Mouse (Mus musculus) heart, embryonic 11.5 days (tissue): Measurements from ENCODE around the gene 1110051M20Rik. TPM values are rescaled to one million over a fixed set of nuclear protein-coding genes. Genes with fewer than 3 reads are reported as not detected.

ENCODE experiments used
- ATAC-seq: fragments of 200-750 bp; cut with Nextera tagmentation; replicated peaks from 2 replicates; pipeline ENCODE4 v1.8.0; 2017; ENCODE audit warnings: moderate library complexity; ENCODE audit not compliant: insufficient number of reproducible peaks, low FRiP score, low TSS enrichment
- H3K27ac ChIP-seq: fragments of 300-500 bp; sonication (generic); 2 replicates; pipeline ENCODE4 v1.5.1; 2014; ENCODE audit warnings: mild to moderate bottlenecking, low read depth, low read length
- H3K27me3 ChIP-seq: fragments of 300-500 bp; sonication (generic); 2 replicates; pipeline ENCODE4 v1.6.1; 2014; ENCODE audit warnings: mild to moderate bottlenecking, low read length, mixed read lengths; ENCODE audit not compliant: control insufficient read depth, insufficient read depth
- H3K36me3 ChIP-seq: fragments of 300-500 bp; sonication (generic); 2 replicates; pipeline ENCODE4 v1.6.1; 2014; ENCODE audit warnings: mild to moderate bottlenecking, low read length, moderate library complexity, mixed read lengths; ENCODE audit not compliant: control insufficient read depth, insufficient read depth
- H3K4me1 ChIP-seq: fragments of 300-500 bp; sonication (generic); 2 replicates; pipeline ENCODE4 v1.6.1; 2014; ENCODE audit warnings: low read length; ENCODE audit not compliant: control insufficient read depth, insufficient read depth
- H3K4me2 ChIP-seq: fragments of 300-500 bp; sonication (generic); 2 replicates; pipeline ENCODE4 v1.6.1; 2014; ENCODE audit warnings: mild to moderate bottlenecking, moderate library complexity
- H3K4me3 ChIP-seq: fragments of 300-500 bp; sonication (generic); 2 replicates; pipeline ENCODE4 v1.5.1; 2014; ENCODE audit warnings: low read depth, low read length
- H3K9ac ChIP-seq: fragments of 300-500 bp; sonication (generic); 2 replicates; pipeline ENCODE4 v1.6.1; 2014; ENCODE audit warnings: mild to moderate bottlenecking, low read depth, low read length, moderate library complexity
- H3K9me3 ChIP-seq: fragments of 300-500 bp; sonication (generic); replicated peaks from 2 replicates; pipeline ENCODE4 v1.6.1; 2016; ENCODE audit warnings: low read length; ENCODE audit not compliant: control insufficient read depth
- WGBS: fragments of 180-500 bp; shearing (Covaris S2); extraction: QIAGEN DNeasy Blood & Tissue Kit; methylation state at CpG from one replicate; pipeline ENCODE4 v1.1.7; 2014; ENCODE audit not compliant: insufficient replicate concordance; 5-methylcytosine and 5-hydroxymethylcytosine counted together
- polyA plus RNA-seq: library from polyadenylated mRNA; unstranded; fragments of >200 nt; fragmentation: Nextera tagmentation; extraction: Ambion mirVana; gene quantifications from 2 replicates; pipeline ENCODE4 v1.2.1, GENCODE M21; 2014

Gene 1110051M20Rik
- polyA plus RNA-seq, 1 experiment from 2014 or later: 43.9 TPM

GRCm38 (mm10) chr2:91285885-91286505 lies 158.5 kb downstream of the 1110051M20Rik start:
- Histone ChIP-seq H3K27ac (no peak overlapping the region), H3K9ac (no peak overlapping the region), H3K4me1 (peaks cover 31% of the 10 kb centered on the region), H3K4me3 (no peak overlapping the region), H3K36me3 (no peaks in the 10 kb centered on the region), H3K27me3 (no peaks in the 10 kb centered on the region), H3K9me3 (no peaks in the 10 kb centered on the region), H3K4me2 (no peak overlapping the region)
- no peak for ATAC-seq
- WGBS: 13% methylated on average over 7 of the region's 7 CpGs

GRCm38 (mm10) chr2:91284375-91285199 lies 159.9 kb downstream of the 1110051M20Rik start:
- Histone ChIP-seq H3K4me3 (no peak overlapping the region), H3K36me3 (no peaks in the 10 kb centered on the region), H3K4me2 (no peak overlapping the region), H3K27ac (no peak overlapping the region), H3K9ac (no peak overlapping the region), H3K9me3 (no peaks in the 10 kb centered on the region), H3K4me1 (peaks cover 31% of the 10 kb centered on the region), H3K27me3 (no peaks in the 10 kb centered on the region)
- ATAC-seq: no peak
- 56% methylated on average over 13 of the region's 13 CpGs for WGBS

GRCm38 (mm10) chr2:91283972-91284371 lies 160.5 kb downstream of the 1110051M20Rik start:
- H3K9ac ChIP-seq: no peak overlapping the region
- peaks cover 31% of the 10 kb centered on the region for H3K4me1 ChIP-seq
- no peak overlapping the region for H3K4me3 ChIP-seq
- no peak overlapping the region for H3K27ac ChIP-seq
- no peak overlapping the region for H3K4me2 ChIP-seq
- no peaks in the 10 kb centered on the region for H3K9me3 ChIP-seq
- 64% methylated on average over 3 of the region's 3 CpGs for WGBS
- ATAC-seq: no peak
- H3K27me3 ChIP-seq: no peaks in the 10 kb centered on the region
- no peaks in the 10 kb centered on the region for H3K36me3 ChIP-seq

- WGBS: 35% methylated on average over 5 of the region's 5 CpGs
- no peaks in the 10 kb centered on the region for H3K27me3 ChIP-seq
- H3K27ac ChIP-seq: no peak overlapping the region
- H3K4me1 ChIP-seq: peaks cover 25% of the 10 kb centered on the region
- no peak for ATAC-seq
- 0 out of 2 replicates have a peak, but pooled peaks cover 3% of the 10 kb centered on the region for H3K36me3 ChIP-seq
- H3K4me3 ChIP-seq: no peak overlapping the region
- H3K9me3 ChIP-seq: no peaks in the 10 kb centered on the region
- no peak overlapping the region for H3K4me2 ChIP-seq
- no peak overlapping the region for H3K9ac ChIP-seq
Observed at GRCm38 (mm10) chr2:91281366-91281765, 163.1 kb downstream of the 1110051M20Rik start.

GRCm38 (mm10) chr2:91279372-91279755 lies 165.1 kb downstream of the 1110051M20Rik start:
- H3K4me1 ChIP-seq: peaks cover 20% of the 10 kb centered on the region
- H3K4me2 ChIP-seq: no peak overlapping the region
- H3K27me3 ChIP-seq: no peaks in the 10 kb centered on the region
- no peaks in the 10 kb centered on the region for H3K9me3 ChIP-seq
- peaks cover 14% of the 10 kb centered on the region for H3K36me3 ChIP-seq
- H3K4me3 ChIP-seq: no peak overlapping the region
- no peak overlapping the region for H3K9ac ChIP-seq
- 69% methylated on average over 2 of the region's 2 CpGs for WGBS
- no peak for ATAC-seq
- H3K27ac ChIP-seq: no peak overlapping the region

- Histone ChIP-seq H3K27me3 (no peaks in the 10 kb centered on the region), H3K36me3 (peaks cover 17% of the 10 kb centered on the region), H3K9me3 (no peaks in the 10 kb centered on the region), H3K4me2 (no peak overlapping the region), H3K9ac (no peak overlapping the region), H3K4me3 (no peak overlapping the region), H3K27ac (no peak overlapping the region), H3K4me1 (peaks cover 18% of the 10 kb centered on the region)
- ATAC-seq: no peak; the same call in 1 of the 2 replicates
- WGBS: 33% methylated on average over 10 of the region's 10 CpGs
Observed at GRCm38 (mm10) chr2:91278749-91279371, 165.6 kb downstream of the 1110051M20Rik start.

- Histone ChIP-seq H3K4me3 (no peak overlapping the region), H3K9ac (no peak overlapping the region), H3K9me3 (no peaks in the 10 kb centered on the region), H3K4me1 (peaks cover 5% of the 10 kb centered on the region), H3K27me3 (no peaks in the 10 kb centered on the region), H3K27ac (no peak overlapping the region), H3K4me2 (no peak overlapping the region), H3K36me3 (peaks cover 48% of the 10 kb centered on the region)
- ATAC-seq: no peak
- WGBS: 92% methylated on average over 8 of the region's 8 CpGs
Observed at GRCm38 (mm10) chr2:91269687-91270133, 174.8 kb downstream of the 1110051M20Rik start.

- Histone ChIP-seq H3K9me3 (no peaks in the 10 kb centered on the region), H3K4me1 (peaks cover 13% of the 10 kb centered on the region), H3K36me3 (peaks cover 40% of the 10 kb centered on the region), H3K4me3 (no peak overlapping the region), H3K4me2 (no peak overlapping the region), H3K27ac (no peak overlapping the region), H3K9ac (no peak overlapping the region), H3K27me3 (no peaks in the 10 kb centered on the region)
- no peak for ATAC-seq
- 79% methylated on average over 2 of the region's 2 CpGs for whole genome bisulfite sequencing
Observed at GRCm38 (mm10) chr2:91268706-91269105, 175.8 kb downstream of the 1110051M20Rik start.
